Mouse (Mus musculus): ENCODE measurements around the gene Cdr2l. TPM values are rescaled to one million over a fixed set of nuclear protein-coding genes. Genes with fewer than 3 reads are reported as not detected.

Cdr2l gene
- polyA plus RNA-seq (2014; fragmentation: Illumina TruSeq; extraction: RNeasy Lipid Tissue Mini Kit (QIAGEN cat#74804)), result 0.46 TPM

DNA sequence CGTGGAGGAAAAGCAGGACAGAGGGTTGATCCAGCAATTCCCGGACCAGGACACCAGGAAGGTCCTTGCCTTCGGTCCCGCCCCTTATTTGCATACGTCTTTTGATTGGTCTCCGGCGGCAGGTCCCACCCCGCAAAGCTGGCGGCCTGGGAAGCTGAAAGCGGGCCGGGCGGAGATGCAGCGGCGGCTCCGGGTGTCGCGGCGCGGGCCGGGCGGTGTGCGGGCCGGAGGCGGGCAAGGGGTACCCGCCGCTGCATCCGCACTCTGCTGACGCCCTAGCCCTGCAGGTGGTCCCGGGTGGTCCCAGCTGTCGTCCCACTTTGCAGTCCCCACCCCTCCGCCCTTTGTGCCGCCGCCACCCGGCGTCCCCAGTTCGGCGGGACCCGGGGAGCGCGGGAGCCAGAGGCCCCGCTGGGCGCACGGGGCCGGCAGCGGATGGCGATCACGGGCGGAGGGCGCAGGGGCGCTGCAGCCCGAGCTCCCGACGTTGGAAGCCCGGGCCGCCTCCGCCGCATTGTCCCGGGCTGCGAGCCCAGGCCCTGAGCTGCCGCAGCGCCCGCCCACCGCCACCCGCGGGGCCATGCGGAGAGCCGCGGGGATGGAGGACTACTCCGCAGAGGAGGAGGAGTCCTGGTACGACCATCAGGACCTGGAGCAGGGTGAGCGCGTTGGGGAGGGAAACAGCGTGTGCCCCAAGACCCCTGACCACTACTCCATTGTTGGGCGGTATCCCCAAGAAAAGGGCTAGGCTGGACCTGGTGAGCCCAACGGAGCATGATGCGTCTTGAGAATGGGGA is at the start of gene Cdr2l:
TSS of gene Cdr2l (plus strand) at position 174 of the 797 bp plus-strand sequence.

DNA sequence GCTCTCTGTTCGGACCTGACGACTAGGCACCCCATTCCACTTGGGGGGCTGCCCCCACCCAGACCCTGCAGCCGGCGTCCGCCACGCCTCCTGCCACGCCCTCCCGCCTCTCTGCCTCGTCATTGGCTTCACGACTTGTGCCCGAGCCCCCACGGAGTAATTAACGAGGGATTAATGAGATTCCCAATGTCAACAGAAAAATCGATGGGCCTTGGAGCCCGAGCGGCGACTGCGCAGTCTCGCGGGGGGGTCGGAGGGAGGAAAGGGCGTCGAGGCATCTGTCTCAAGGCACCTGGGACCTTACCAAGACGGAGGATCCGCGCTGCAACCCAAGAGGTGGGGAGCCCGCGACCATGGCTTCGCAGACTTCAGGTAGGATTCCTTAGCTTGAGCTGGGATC is 47.2 kb upstream of the Cdr2l start, which contains the start of gene Otop3:
TSS of gene Otop3 (plus strand) at position 201 of the 400 bp plus-strand sequence.

GRCm38 (mm10) chr11:115367395-115367944 is 14.2 kb upstream of the Cdr2l start, which contains the start of gene Hid1:
TSS of gene Hid1 (minus strand) at chr11:115367756.

GRCm38 (mm10) chr11:115403338-115404124 is 21.8 kb downstream of the Cdr2l start, which contains the start of gene Mrpl58:
TSS of gene Mrpl58 (plus strand) at chr11:115403752.

GRCm38 (mm10) chr11:115419531-115420237 is 38.0 kb downstream of the Cdr2l start, which contains the start of the genes Atp5h and Kctd2:
TSS of gene Atp5h (minus strand) at chr11:115419962.
TSS of gene Kctd2 (plus strand) at chr11:115420128.

GRCm38 (mm10) chr11:115439906-115440595 is 58.3 kb downstream of the Cdr2l start, which contains the start of gene Trim80:
TSS of gene Trim80 (plus strand) at chr11:115440545.

Other genes starting within 250 kb of the Cdr2l start
- gene Cd300lf, start 247.9 kb upstream of the Cdr2l start, polyA plus RNA-seq (2014; fragmentation: Illumina TruSeq; extraction: RNeasy Lipid Tissue Mini Kit (QIAGEN cat#74804)), result 0.48 TPM
- 8.0 TPM for gene Slc9a3r1, start 218.6 kb upstream of the Cdr2l start, polyA plus RNA-seq (2014; fragmentation: Illumina TruSeq; extraction: RNeasy Lipid Tissue Mini Kit (QIAGEN cat#74804))
- gene Tmem104, start 194.4 kb upstream of the Cdr2l start, polyA plus RNA-seq (2014; fragmentation: Illumina TruSeq; extraction: RNeasy Lipid Tissue Mini Kit (QIAGEN cat#74804)), result 0.71 TPM
- gene Nat9, start 194.1 kb upstream of the Cdr2l start, polyA plus RNA-seq (2014; fragmentation: Illumina TruSeq; extraction: RNeasy Lipid Tissue Mini Kit (QIAGEN cat#74804)), result 0.74 TPM
- not detected for gene Grin2c, start 114.7 kb upstream of the Cdr2l start, polyA plus RNA-seq (2014; fragmentation: Illumina TruSeq; extraction: RNeasy Lipid Tissue Mini Kit (QIAGEN cat#74804))
- 11.9 TPM for gene Fdxr, start 104.9 kb upstream of the Cdr2l start, polyA plus RNA-seq (2014; fragmentation: Illumina TruSeq; extraction: RNeasy Lipid Tissue Mini Kit (QIAGEN cat#74804))
- gene Fads6, start 84.3 kb upstream of the Cdr2l start, polyA plus RNA-seq (2014; fragmentation: Illumina TruSeq; extraction: RNeasy Lipid Tissue Mini Kit (QIAGEN cat#74804)), result 13.5 TPM
- not detected for gene Otop2, start 74.8 kb upstream of the Cdr2l start, polyA plus RNA-seq (2014; fragmentation: Illumina TruSeq; extraction: RNeasy Lipid Tissue Mini Kit (QIAGEN cat#74804))
- 0.60 TPM for gene Ush1g, start 59.9 kb upstream of the Cdr2l start, polyA plus RNA-seq (2014; fragmentation: Illumina TruSeq; extraction: RNeasy Lipid Tissue Mini Kit (QIAGEN cat#74804))
- not detected for gene Otop3, start 47.2 kb upstream of the Cdr2l start, polyA plus RNA-seq (2014; fragmentation: Illumina TruSeq; extraction: RNeasy Lipid Tissue Mini Kit (QIAGEN cat#74804))
- 1.3 TPM for gene Hid1, start 14.2 kb upstream of the Cdr2l start, polyA plus RNA-seq (2014; fragmentation: Illumina TruSeq; extraction: RNeasy Lipid Tissue Mini Kit (QIAGEN cat#74804))
- gene Mrpl58, start 21.8 kb downstream of the Cdr2l start, polyA plus RNA-seq (2014; fragmentation: Illumina TruSeq; extraction: RNeasy Lipid Tissue Mini Kit (QIAGEN cat#74804)), result 5.3 TPM
- gene Atp5h, start 38.0 kb downstream of the Cdr2l start, polyA plus RNA-seq (2014; fragmentation: Illumina TruSeq; extraction: RNeasy Lipid Tissue Mini Kit (QIAGEN cat#74804)), result 364 TPM
- gene Kctd2, start 38.2 kb downstream of the Cdr2l start, polyA plus RNA-seq (2014; fragmentation: Illumina TruSeq; extraction: RNeasy Lipid Tissue Mini Kit (QIAGEN cat#74804)), result 21.3 TPM
- not detected for gene Trim80, start 58.6 kb downstream of the Cdr2l start, polyA plus RNA-seq (2014; fragmentation: Illumina TruSeq; extraction: RNeasy Lipid Tissue Mini Kit (QIAGEN cat#74804))
- not detected for gene Slc16a5, start 80.6 kb downstream of the Cdr2l start, polyA plus RNA-seq (2014; fragmentation: Illumina TruSeq; extraction: RNeasy Lipid Tissue Mini Kit (QIAGEN cat#74804))
- gene Armc7, start 93.8 kb downstream of the Cdr2l start, polyA plus RNA-seq (2014; fragmentation: Illumina TruSeq; extraction: RNeasy Lipid Tissue Mini Kit (QIAGEN cat#74804)), result 0.86 TPM
- gene Nt5c, start 109.9 kb downstream of the Cdr2l start, polyA plus RNA-seq (2014; fragmentation: Illumina TruSeq; extraction: RNeasy Lipid Tissue Mini Kit (QIAGEN cat#74804)), result 0.63 TPM
- 20.2 TPM for gene Jpt1, start 132.5 kb downstream of the Cdr2l start, polyA plus RNA-seq (2014; fragmentation: Illumina TruSeq; extraction: RNeasy Lipid Tissue Mini Kit (QIAGEN cat#74804))
- 2,747 TPM for gene Sumo2, start 154.4 kb downstream of the Cdr2l start, polyA plus RNA-seq (2014; fragmentation: Illumina TruSeq; extraction: RNeasy Lipid Tissue Mini Kit (QIAGEN cat#74804))
- gene Nup85, start 182.5 kb downstream of the Cdr2l start, polyA plus RNA-seq (2014; fragmentation: Illumina TruSeq; extraction: RNeasy Lipid Tissue Mini Kit (QIAGEN cat#74804)), result 46.6 TPM
- 3.8 TPM for gene Mrps7, start 222.0 kb downstream of the Cdr2l start, polyA plus RNA-seq (2014; fragmentation: Illumina TruSeq; extraction: RNeasy Lipid Tissue Mini Kit (QIAGEN cat#74804))
- gene Gga3, start 222.1 kb downstream of the Cdr2l start, polyA plus RNA-seq (2014; fragmentation: Illumina TruSeq; extraction: RNeasy Lipid Tissue Mini Kit (QIAGEN cat#74804)), result 4.0 TPM
- gene Mif4gd, start 231.1 kb downstream of the Cdr2l start, polyA plus RNA-seq (2014; fragmentation: Illumina TruSeq; extraction: RNeasy Lipid Tissue Mini Kit (QIAGEN cat#74804)), result 13.5 TPM
- 2.7 TPM for gene Slc25a19, start 246.4 kb downstream of the Cdr2l start, polyA plus RNA-seq (2014; fragmentation: Illumina TruSeq; extraction: RNeasy Lipid Tissue Mini Kit (QIAGEN cat#74804))